Mouse (Mus musculus) kidney, postnatal 0 days (tissue): ENCODE measurements around the gene Ppm1m. TPM values are rescaled to one million over a fixed set of nuclear protein-coding genes. Genes with fewer than 3 reads are reported as not detected.
"Not testable (repeated sequence)": the region's sequence is repeated elsewhere in the genome, so short reads cannot be mapped to it uniquely, and the experiment has no call there.

Experiments used
- ATAC-seq: fragments of 200-750 bp; cut with Nextera tagmentation; replicated peaks from 2 replicates; pipeline ENCODE4 v1.8.0; 2017; ENCODE audit warnings: low read depth, moderate number of reproducible peaks, moderate TSS enrichment, moderate library complexity; ENCODE audit not compliant: low FRiP score
- DNase-seq: peaks from one replicate; pipeline ENCODE4 v3.0.0-alpha.2; 2016; ENCODE audit warnings: low spot score
- H3K27ac ChIP-seq: fragments of 300-500 bp; sonication (generic); 2 replicates; pipeline ENCODE4 v1.5.1; 2014; ENCODE audit warnings: mild to moderate bottlenecking
- H3K27me3 ChIP-seq: fragments of 300-500 bp; sonication (generic); 2 replicates; pipeline ENCODE4 v1.6.1; 2014; ENCODE audit warnings: low read length, mixed read lengths; ENCODE audit not compliant: insufficient read depth
- H3K36me3 ChIP-seq: fragments of 300-500 bp; sonication (generic); 2 replicates; pipeline ENCODE4 v1.6.1; 2014; ENCODE audit warnings: low read length, mixed read lengths; ENCODE audit not compliant: insufficient read depth
- H3K4me1 ChIP-seq: fragments of 300-500 bp; sonication (generic); replicated peaks from 2 replicates; pipeline ENCODE4 v1.6.1; 2014; ENCODE audit warnings: antibody characterized with exemption, low read length, mixed read lengths; ENCODE audit not compliant: insufficient read depth
- H3K4me2 ChIP-seq: fragments of 300-500 bp; sonication (generic); 2 replicates; pipeline ENCODE4 v1.6.1; 2014; ENCODE audit warnings: mild to moderate bottlenecking, low read length, moderate library complexity, mixed read lengths
- H3K4me3 ChIP-seq: fragments of 300-500 bp; sonication (generic); replicated peaks from 2 replicates; pipeline ENCODE4 v1.5.1; 2014; ENCODE audit warnings: low read depth, low read length
- H3K9ac ChIP-seq: fragments of 300-500 bp; sonication (generic); 2 replicates; pipeline ENCODE4 v1.6.1; 2014; ENCODE audit warnings: low read depth, low read length
- H3K9me3 ChIP-seq: fragments of 300-500 bp; sonication (generic); replicated peaks from 2 replicates; pipeline ENCODE4 v1.6.1; 2016; ENCODE audit warnings: low read length, inconsistent platforms, mixed read lengths
- CTCF ChIP-seq: IDR thresholded peaks from 2 replicates; pipeline ENCODE4 v1.5.1; 2016; ENCODE audit warnings: antibody characterized with exemption, low read depth, mild to moderate bottlenecking, moderate library complexity
- WGBS: fragments of 180-500 bp; shearing (Covaris S2); extraction: QIAGEN DNeasy Blood & Tissue Kit; methylation state at CpG from one replicate; pipeline ENCODE4 v1.1.7; 2014; 5-methylcytosine and 5-hydroxymethylcytosine counted together
- polyA plus RNA-seq: library from polyadenylated mRNA; unstranded; fragments of >200 nt; fragmentation: Nextera tagmentation; extraction: Ambion mirVana; gene quantifications from 2 replicates; pipeline ENCODE4 v1.2.1, GENCODE M21; 2015

The Ppm1m gene
- polyA plus RNA-seq, 1 experiment from 2014 or later, result 33.2 TPM

DNA sequence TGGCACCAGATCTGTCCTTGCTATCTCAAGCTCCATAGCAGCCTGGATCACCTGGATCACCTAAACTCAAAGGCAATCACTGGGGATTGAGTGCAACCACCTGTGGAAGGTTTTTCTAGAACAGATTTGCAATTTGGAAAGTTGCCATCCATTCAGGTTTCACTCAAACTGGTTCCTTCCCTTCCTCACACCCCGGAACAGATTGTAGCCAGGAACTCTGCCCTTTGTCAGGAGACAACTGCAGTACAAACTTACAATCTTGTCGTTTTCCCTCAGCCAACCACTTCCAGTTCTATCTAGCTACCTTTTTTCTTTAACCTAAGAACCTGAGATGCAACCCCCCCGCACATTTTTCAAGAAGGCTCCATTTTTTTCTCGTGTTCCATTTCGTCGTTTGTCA lies 29.6 kb downstream of the Ppm1m start:
- Histone ChIP-seq H3K9ac (peak overlapping the region; percentile 89; the same call in 1 of the 2 replicates), H3K27ac (peak overlapping the region; percentile 99)
- WGBS, result 21% methylated on average over 6 of the region's 6 CpGs

DNA sequence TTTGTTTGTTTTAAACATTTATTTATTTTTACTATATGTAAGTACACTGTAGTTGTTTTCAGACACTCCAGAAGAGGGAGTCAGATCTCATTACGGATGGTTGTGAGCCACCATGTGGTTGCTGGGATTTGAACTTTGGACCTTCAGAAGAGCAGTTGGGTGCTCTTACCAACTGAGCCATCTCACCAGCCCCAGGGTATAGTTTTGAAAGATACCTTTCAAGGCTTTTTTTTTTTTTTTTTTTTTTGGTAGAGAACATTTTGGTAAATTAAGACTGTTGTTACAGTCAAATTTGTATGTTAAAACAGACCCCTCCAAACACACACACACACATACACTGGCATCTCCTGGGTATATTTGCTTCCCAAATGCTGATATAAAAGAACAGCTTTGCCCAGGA lies 30.5 kb downstream of the Ppm1m start:
- H3K27me3 ChIP-seq, H3K36me3 ChIP-seq, H3K9me3 ChIP-seq, ATAC-seq, H3K4me2 ChIP-seq, DNase-seq, H3K9ac ChIP-seq, H3K27ac ChIP-seq, H3K4me3 ChIP-seq: not testable (repeated sequence)
- 79% methylated on average over 1 of the region's 1 CpGs for WGBS
- peaks cover 17% of the 10 kb centered on the region; the same call in 1 of the 2 replicates for H3K4me1 ChIP-seq

More for the DNA sequence above, 29.6 kb downstream of the Ppm1m start:
- Histone ChIP-seq H3K36me3 (no peaks in the 10 kb centered on the region), H3K4me1 (peaks cover 19% of the 10 kb centered on the region; the same call in 1 of the 2 replicates), H3K9me3 (no peaks in the 10 kb centered on the region), H3K4me2 (peak overlapping the region; percentile 70), H3K4me3 (peak overlapping the region; percentile 92), H3K27me3 (no peaks in the 10 kb centered on the region)
- TF ChIP-seq CTCF, result no peak
- ATAC-seq, result no peak
- DNase-seq, result no peak

- Histone ChIP-seq H3K4me3 (no peak overlapping the region), H3K27ac (no peak overlapping the region), H3K4me2 (no peak overlapping the region), H3K4me1 (peaks cover 5% of the 10 kb centered on the region; the same call in 1 of the 2 replicates), H3K27me3 (no peaks in the 10 kb centered on the region), H3K36me3 (no peaks in the 10 kb centered on the region), H3K9ac (no peak overlapping the region), H3K9me3 (no peaks in the 10 kb centered on the region)
- WGBS, result 34% methylated on average over 1 of the region's 1 CpGs
- DNase-seq (no peak), ATAC-seq (no peak)
- no peak for TF ChIP-seq CTCF
Measured at GRCm38 (mm10) chr9:106167703-106168102, 31.8 kb downstream of the Ppm1m start.

DNA sequence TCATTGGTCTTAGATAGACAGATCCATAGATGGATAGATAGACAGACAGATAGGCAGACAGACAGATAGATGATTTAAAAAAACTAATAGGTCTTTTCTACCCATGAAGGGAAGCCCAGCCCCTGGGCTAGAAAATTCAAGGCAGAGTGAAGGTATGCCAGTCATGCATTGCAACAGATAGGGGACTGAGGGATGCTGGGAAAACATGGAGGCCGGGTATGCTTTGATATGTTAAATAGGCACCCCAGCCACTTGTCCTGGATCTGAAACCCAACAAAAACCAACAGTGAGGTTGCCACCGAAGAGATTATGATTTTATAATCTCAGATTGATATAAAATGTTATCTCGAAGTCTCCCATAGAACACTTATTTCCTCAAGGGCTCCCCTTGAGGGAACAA lies 32.3 kb downstream of the Ppm1m start:
- no peak for ATAC-seq
- H3K9me3 ChIP-seq, result no peaks in the 10 kb centered on the region
- no peaks in the 10 kb centered on the region for H3K27me3 ChIP-seq
- 77% methylated on average over 3 of the region's 3 CpGs for WGBS
- no peak overlapping the region for H3K4me2 ChIP-seq
- DNase-seq, result no peak
- H3K4me3 ChIP-seq, result no peak overlapping the region
- H3K4me1 ChIP-seq, result peaks cover 5% of the 10 kb centered on the region; the same call in 1 of the 2 replicates
- H3K36me3 ChIP-seq, result no peaks in the 10 kb centered on the region
- TF ChIP-seq CTCF, result no peak
- H3K9ac ChIP-seq, result no peak overlapping the region
- no peak overlapping the region for H3K27ac ChIP-seq

- 86% methylated on average over 2 of the region's 2 CpGs for WGBS
- H3K4me3 ChIP-seq, result no peak overlapping the region
Measured at GRCm38 (mm10) chr9:106166709-106167108, 32.8 kb downstream of the Ppm1m start.

GRCm38 (mm10) chr9:106160426-106160825 lies 39.1 kb downstream of the Ppm1m start:
- DNase-seq (peak; percentile 14), ATAC-seq (no peak)
- Histone ChIP-seq H3K36me3 (no peaks in the 10 kb centered on the region), H3K9ac (peak overlapping the region; percentile 72), H3K27ac (peak overlapping the region; percentile 97), H3K4me3 (peak overlapping the region; percentile 53), H3K4me2 (peak overlapping the region; percentile 70), H3K4me1 (no peaks in the 10 kb centered on the region; the same call in 1 of the 2 replicates), H3K27me3 (no peaks in the 10 kb centered on the region), H3K9me3 (no peaks in the 10 kb centered on the region)
- TF ChIP-seq CTCF, result no peak
- 24% methylated on average over 5 of the region's 5 CpGs for WGBS

More at GRCm38 (mm10) chr9:106166709-106167108, 32.8 kb downstream of the Ppm1m start:
- ATAC-seq, result no peak
- Histone ChIP-seq H3K9ac (no peak overlapping the region), H3K9me3 (no peaks in the 10 kb centered on the region), H3K36me3 (no peaks in the 10 kb centered on the region), H3K27ac (no peak overlapping the region), H3K27me3 (no peaks in the 10 kb centered on the region), H3K4me1 (peaks cover 5% of the 10 kb centered on the region; the same call in 1 of the 2 replicates), H3K4me2 (no peak overlapping the region)
- no peak for DNase-seq
- TF ChIP-seq CTCF, result no peak
